Mouse (Mus musculus) monocyte, adult 2 months (primary cell): ENCODE results near the gene Coro2b.
A peak's percentile ranks its signal among the peaks of the same experiment; 100 is the strongest.

Experiments used
- DNase-seq, 2 experiments: peaks; one replicate each; pipeline ENCODE4 v3.0.0; 2022; ENCODE audit warnings: low spot score in 2 of 2, low read depth in 1 of 2

Coro2b gene

DNA sequence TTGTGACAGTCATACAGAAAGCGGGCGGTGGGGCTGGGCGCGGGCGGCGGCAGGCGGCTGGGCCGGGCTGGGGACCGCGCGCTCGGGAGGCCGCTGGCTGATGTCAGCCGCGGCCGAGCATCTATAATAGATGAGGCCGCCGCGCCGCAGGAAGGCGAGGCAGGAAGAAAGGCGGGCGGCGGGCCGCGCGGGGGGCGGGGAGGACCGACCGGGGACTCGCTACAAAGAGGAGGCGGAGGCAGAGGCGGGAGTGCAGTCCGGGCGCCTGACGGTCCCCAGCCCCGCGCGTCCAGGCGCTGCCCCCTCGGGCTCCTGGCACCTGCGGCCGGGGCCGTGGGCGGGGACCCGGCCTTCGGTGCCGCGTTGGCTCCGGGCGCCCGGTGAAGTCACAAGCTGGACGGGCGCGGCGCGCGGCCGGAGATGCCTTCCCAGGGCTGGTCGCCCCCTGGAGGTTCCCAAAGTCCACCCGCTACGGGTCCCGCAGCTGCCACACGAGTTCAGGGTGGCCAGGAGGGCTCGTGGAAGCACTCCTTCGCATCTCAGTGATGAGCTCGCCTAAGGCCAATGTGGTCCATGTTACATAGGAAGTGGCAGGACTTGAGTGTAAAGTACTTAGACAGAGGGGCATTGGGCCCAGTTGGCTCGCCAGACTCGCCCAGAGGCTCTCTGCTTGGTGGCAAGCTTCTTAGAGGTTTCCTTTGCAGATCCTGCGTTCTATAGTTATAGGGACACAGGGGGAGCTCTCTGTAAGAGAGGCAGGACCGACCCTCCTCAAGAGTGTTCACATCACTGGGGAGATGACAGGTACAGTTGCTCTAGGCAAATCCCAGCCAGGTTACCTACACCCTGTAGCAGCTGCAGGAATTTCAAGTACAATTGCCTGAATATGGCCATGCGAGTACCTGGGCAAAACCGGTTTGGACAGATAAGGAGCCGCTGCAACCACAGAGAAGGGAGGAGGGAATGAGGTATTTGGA, at the start of gene Coro2b:
Gene Coro2b (minus strand): TSS at position 390 of the 977 bp plus-strand sequence.
- DNase-seq, result no peak

DNA sequence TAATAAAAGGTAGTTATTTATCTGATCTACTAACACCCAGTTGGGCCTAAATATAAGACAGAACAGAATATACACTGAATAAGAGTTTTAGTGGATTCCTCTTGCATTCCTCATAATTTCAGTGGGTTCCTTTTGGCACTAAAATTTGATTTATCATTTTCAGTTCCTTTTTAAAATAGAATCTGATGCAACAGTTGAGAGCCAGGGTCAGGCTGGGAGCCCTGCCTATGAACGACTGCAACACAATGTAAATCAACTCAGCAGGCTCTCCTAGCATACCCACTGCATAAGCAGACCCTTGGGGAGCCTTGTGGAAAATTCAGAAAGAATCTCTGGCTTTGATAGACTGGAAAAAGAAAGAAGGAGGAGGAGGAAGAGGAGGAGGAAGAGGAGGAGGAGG, 40.7 kb upstream of the Coro2b start:
- DNase-seq, result no peak

DNA sequence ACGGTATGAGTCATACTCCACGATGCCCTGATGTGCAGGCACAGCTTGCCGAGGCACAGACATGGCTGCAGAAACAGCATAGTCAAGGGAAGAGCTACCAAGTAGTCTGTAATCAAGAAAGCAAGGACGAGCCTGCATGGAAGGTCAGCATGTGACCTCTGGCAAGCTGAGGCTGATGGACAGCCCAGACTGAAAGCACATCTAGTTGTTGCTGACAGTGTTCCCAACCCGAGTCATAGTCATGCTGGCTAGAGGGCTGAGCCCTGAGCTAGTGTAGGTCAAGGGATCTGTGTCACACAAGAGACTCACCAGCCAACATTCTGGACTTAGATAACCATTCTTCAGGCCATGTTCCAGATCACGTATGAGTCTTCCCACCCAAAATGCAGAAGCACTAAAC, 32.3 kb upstream of the Coro2b start:
- no peak for DNase-seq

DNA sequence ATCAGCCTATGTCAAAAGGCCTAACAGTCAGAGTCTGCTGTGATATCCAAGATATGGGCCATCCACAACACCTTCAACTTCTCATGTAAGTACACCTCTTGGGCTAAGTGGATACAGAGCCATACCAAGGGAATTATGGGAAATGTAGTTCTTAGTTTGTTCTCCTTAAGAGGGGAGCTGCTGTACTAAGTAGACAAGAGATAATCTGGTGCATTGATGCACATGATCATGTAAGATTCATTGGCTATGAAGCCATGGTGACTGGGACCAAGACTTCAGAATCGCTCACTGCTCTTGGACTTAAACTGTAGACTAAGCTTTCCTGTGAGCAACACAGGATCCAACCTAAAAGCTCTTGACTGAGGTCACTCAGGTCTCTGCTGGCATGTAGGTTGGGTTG, 31.0 kb upstream of the Coro2b start:
- no peak for DNase-seq

DNA sequence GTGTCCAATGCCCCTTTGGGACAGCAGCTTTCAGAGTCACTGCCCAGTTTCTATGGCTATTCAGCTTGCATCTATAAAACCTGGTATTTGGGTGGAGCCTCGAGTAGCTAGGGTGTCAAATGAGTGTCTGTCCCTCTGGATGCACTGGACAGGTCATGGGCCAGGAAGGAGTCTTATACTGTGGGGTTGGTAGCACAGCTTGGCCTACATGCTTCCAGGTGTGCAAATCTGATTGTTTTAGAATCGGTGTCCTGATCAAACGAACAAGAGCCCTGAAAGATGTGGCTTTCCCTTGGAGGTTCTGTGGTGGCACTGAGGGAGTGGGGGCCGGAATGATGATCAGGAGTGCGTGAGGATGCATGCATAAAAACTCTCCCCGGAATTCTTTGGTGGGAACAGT, 25.4 kb upstream of the Coro2b start:
- DNase-seq, result no peak

DNA sequence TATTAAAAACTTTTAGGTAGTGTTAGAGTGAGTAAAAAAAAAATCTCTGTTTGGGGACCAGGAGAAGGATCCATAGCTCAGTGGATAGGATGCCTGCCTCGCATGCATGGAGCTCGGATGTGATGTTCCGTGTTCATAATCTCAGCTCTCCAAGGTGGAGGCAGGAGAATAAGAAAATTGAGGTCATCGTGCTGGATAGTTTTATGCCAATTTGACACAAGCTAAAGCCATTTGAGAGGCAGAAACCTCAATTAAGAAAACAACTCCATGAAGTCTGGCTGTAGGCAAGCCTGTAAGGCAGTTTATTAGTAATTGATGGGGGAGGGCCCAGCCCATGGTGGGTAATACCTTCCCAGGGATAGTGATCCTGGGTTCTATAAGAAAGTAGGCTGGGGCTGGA, 23.6 kb upstream of the Coro2b start:
- DNase-seq, result no peak

DNA sequence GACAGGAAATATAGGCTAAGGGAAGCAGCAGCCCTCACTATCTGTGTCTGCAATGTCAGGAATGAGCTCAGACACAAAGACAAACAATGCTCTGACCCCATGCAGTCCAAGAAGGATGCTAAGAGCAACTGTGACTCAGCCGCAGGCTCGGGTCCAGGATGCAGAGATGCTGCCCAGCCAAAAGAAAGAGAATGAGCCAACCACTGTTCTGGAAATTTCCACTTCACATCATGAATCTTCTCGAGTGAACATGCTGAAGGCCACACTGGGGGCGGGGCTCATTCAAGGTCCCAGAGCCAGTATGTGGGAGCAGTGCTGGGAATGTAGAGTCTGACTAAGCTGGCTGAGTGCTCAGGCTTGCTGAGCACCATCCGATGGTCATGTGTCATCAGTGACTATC, 23.2 kb upstream of the Coro2b start:
- no peak for DNase-seq

DNA sequence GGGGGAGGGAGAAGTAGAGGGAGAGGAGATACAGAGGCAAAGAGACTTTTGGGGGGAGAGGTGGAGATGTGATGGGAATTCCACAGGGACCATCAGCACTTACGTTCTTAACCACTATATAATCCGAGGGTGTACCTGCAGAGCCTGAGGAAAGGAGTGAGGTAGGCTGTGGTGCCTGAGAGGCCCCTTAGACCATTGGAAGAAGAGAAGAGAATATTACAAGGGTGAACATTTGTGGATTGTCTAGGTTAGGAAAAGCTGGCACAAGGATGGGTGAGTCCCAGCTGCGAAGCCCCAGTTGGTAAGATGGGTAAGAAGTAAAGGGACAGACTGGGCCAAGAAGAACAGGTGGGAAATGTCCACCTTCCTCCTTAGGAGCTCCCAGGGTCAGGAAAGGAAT, 22.6 kb upstream of the Coro2b start:
- no peak for DNase-seq

DNA sequence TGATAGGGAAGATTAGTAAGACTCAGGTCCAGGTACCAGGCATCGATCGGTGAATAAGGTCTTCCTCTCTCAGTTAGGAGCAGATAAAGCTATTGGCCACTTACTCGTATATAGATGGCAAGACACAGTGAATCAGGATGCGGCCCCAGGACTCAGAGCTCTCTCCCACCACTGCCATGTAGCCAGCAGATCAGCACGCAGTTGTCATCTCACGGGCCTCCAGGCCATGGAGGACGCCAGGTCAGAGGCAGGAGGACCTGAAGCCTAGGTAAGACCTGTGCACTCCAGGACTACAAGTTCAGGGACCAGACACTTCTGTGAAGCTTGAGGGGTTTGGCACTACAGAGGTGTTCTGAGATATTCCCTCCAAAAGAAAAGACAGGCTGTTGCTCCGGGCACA, 21.2 kb upstream of the Coro2b start:
- DNase-seq, result no peak

DNA sequence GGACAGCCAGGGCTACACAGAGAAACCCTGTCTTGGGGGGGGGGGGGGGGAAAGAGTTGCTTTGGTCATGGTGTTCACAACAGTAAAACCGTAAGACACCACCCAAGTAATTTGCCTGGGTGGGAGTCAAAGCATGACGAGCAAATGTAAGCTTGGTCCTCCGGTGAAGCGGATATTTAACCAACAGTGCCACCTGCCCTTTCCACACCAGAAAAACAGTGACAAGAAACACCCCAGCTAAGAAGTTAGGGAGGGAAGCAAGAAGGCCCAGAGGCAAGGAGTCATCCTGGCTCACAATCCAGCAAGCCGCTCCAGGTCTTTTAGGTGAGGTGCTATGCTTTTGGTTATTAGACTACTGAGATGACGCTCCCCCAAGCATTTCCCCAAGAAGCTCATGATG, 19.9 kb upstream of the Coro2b start:
- no peak for DNase-seq

DNA sequence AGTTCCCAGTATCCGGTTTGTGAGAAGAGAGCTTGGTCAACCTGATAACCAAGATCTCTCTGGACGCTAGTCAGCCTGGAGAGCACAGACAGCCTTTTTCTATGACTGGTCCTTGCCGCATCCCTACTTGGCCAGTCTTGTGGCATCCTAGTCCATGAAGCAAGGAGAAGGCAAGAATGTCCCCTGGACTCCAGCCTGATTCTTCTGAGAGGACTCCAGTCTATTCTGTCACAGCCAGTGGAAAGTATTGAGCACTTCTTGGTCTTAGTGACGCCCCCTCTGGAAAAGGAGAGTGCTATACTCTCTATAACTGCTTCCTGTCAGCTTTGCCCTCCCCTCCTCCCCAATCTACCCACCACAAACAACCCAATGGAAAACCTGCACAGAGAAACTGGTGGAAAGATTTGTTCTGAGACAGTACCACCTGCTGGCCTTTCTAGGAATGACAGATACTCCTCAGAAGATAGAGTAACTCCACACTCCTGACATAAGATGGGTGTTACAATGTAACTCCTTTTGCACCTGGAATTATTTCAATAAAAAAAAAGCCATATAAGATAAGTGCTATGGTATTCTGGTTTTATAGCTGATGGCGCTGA, 18.5 kb upstream of the Coro2b start:
- no peak for DNase-seq

DNA sequence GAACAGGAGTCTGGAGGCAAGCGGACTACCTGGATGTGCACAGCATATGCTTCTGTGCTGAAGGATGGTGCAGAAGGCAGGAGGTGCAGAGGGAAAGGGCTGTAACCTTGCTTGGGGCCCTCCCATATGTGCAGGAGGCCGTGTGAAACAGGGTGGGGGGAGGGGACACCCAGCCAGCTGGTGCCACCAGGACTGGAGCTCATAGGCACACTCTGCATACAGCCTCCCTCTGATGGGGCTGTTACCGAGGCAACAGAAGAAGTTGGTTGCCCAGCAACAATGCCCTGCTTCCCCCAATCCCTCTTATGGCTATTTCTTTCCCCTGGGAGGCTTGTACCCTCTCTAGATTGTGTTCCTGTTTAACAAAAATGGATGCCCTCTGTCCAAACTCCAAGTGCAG, 17.8 kb upstream of the Coro2b start:
- no peak for DNase-seq

DNA sequence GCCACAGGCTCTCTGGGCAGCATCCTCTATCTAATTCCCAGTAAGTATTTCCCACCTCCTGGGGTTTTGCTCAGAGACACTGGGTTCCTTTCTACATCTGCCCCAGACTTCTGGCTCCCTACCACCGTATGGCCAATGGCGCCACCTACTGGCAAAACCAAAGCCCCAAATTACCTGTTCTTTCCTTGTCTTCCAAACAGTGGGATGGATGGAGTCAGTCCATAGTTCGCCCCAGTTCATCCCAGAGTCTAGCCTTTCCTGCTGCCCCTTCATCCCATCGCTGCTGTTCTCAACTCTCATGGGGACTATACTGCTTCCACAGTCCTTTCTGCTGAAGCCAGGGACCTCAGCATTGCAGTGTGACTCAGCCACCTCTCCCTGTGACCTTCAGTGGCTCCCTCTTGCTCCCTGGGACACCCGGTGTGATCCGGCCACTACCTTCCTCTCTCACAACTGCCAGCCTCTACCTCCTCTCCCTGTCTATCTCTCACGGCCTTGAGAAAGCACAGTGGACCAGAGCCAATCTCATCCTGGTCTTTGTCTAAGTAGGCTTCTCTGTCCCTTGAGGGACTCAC, 16.6 kb upstream of the Coro2b start:
- no peak for DNase-seq

DNA sequence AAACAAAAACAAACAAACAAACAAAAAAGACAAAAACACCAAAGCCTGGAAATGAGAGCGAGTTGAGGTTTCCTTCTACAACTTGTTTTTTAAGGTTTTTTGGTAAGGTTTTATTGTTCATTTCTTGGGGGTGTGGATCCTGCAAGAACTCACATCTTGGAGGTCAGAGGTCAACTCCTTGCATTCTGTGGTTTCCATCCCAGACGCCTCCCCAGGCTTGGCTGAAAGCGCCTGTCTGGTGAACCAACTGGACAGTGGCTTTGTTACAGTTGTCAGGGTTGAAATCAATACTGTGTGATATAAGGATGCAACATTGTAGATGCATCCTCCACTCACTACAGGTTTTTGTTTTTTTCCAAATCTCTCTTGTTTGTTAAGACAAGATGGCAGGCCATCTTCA, 14.7 kb upstream of the Coro2b start:
- DNase-seq, result no peak

DNA sequence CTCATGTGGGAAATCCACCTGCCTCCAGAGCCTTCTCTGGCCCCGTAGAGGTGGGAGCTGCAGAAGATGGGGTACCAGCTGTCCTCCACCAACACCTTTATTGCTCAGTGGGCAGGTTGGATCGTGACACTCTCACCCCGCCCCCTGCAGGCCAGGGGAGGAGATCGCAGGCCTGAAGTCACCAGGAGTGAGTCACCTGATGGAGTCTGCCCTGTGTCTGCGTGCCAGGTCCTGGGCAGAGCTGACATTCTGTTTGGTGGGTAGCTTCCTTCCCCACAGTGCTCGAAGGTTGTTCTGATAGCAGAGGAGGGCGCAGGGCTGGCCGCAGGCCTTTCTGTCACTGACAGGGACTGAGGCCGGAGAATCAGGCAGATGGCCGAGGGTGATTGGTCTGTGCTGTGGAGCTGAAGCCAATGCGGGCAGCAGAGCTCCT, 13.8 kb upstream of the Coro2b start:
- DNase-seq, result peak in 1 of 2 experiments; percentile 11

DNA sequence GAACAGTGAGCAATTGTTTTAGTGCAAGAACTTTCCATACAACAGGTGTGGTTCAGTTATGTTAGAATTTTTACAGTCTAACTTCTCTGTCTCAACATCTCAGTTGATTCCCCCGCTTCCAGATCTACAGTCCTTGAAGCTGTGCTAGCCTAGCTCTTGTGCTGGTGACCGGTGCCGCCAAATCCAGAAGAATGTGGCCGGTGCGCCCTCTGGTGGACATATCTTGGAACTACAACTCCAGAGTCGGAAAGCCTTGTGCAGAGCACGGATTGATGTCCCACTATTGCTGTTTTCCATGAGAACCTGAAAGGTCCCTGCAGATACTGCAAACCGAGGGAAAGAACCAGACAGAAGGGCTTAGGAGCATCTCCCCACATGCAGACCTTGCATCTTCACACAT, 13.0 kb upstream of the Coro2b start:
- DNase-seq, result peak; percentile 24 to 62

DNA sequence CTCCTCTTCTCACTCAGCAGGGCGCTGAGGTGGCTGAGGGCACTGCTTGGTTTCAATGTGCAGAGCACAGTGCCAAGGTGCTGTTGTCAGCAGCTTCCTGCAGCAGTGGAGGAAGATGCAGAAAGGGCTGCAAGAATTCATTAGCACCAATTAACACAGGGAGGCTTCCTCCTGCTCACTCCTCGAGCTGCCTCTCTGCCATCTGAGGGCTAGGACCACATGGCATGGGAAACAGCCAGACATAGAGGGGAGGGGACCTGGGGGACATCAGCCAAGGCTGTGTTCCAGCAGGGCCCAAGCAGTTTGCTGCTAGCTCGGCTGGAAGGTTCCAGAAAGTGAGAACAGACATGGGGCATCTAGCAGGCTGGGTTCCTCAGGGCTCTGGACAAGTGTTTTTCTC, 10.6 kb upstream of the Coro2b start:
- DNase-seq, result no peak

DNA sequence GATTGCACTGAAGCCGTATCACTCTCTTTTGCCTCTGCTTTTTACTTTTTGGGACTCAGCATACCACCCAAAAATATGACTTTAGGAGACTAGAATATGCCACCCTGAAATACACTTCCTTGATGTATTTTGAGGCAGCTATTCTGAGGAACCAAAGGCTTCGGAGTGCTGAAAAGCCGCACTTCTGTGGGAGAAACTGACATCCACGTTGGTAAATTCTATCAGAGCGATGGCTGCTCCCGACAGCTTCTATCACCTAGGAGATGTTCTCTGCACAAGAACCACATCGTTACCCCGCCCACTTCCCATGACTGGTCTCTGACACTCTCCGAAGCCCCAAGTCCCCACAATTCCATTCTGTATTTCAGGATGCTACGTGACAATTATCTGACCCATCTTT, 8.0 kb upstream of the Coro2b start:
- DNase-seq, result no peak

DNA sequence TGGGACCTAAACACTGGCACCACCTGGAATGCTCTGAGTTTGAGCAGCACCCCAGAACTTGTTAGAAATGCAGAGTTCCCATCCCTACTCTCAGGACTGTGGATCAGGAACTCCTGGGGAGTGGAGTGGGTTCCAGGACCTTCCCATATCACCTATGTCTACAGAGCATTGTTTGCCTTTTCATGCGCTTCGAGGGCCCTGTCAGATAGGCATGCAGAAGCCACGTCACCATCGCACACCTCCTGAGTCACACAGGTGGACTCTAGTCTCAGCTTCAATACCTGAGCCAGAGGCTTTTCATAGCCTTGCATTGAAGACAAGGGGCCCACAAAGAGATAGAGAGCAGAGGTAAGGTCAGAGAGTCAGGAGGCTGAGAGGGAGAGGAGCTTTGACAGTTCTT, 7.0 kb upstream of the Coro2b start:
- DNase-seq, result no peak

DNA sequence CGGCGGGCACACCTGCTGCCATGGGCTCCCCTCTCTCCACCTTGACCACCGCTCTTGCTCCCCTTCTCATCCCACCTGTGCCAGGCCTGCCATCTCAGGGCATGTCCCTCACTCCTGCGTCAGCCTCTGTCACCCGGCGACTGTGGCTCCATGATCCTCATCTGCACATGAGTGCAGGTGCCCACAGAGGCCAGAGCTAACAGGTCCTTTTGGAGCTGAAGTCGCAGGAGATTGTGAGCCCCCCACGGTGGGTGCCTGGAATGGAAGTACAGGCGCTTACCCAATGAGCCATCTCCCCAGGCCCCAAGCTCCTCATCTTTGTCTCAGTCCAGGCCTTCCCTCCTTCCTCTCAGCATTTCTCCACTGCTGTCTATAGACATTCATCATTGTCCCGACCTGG, 4.8 kb upstream of the Coro2b start:
- no peak for DNase-seq

DNA sequence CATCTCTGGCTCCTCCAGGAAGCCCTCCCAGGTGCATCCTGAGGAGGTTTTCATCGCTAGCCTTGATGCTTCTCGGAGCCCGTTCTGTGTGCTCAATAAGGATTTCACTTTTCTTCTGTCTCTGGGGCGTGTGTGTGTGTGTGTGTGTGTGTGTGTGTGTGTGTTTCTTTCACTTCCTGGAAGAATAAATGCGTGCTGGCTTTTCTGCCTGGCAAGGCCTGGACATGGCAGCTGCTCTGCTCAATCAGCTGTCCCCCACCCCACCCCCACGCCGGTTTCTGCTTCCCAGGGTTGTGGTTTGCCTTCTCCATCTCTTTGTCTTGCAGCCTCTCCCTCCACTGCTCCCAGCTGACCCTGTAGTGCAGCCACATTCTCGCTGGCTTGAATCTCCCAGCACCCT, 4.3 kb upstream of the Coro2b start:
- DNase-seq, result no peak

DNA sequence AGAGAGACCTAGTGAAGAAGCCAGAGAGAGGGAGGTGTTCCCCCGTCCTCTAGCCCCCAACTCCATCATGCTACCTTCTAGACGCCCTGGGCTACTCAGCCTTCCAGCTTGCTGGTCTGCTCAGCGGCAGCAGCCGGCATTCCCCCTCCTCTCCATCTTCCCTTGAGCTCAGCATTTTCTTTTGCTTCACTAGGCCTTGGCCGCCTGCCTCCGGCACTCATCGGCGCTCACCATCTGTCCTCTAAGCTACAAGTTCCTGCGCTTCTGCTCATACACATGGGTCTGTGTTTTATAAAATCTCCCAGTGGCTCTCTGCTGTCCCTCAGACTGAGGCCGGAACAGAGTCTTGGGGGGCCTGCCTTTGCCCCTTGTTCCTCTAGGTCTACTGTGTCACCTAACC, 3.9 kb upstream of the Coro2b start:
- DNase-seq, result no peak
